Mouse (Mus musculus) ES-E14 (cell line): ENCODE measurements around the gene Oard1.

Source experiments
- CHD2 ChIP-seq: IDR thresholded peaks from 2 replicates; pipeline ENCODE4 v1.6.1; 2014; ENCODE audit warnings: mild to moderate bottlenecking, low read depth, low read length, inconsistent platforms
- HCFC1 ChIP-seq: IDR thresholded peaks from 2 replicates; pipeline ENCODE4 v1.6.1; 2012; ENCODE audit warnings: low read length, inconsistent platforms, borderline replicate concordance; ENCODE audit not compliant: insufficient read depth
- MAFK ChIP-seq: IDR thresholded peaks from 2 replicates; pipeline ENCODE4 v1.6.1; 2014; ENCODE audit warnings: mild to moderate bottlenecking, low read depth, low read length, inconsistent platforms; ENCODE audit not compliant: insufficient read depth
- ZC3H11A ChIP-seq: IDR thresholded peaks from 2 replicates; pipeline ENCODE4 v1.6.1; 2012; ENCODE audit warnings: low read depth, mild to moderate bottlenecking, inconsistent platforms, low read length, borderline replicate concordance
- ZNF384 ChIP-seq: IDR thresholded peaks from 2 replicates; pipeline ENCODE4 v1.6.1; 2012; ENCODE audit warnings: low read depth, low read length, inconsistent platforms

GRCm38 (mm10) chr17:48425823-48426612 lies 16.2 kb downstream of the Oard1 start:
- no peak for TF ChIP-seq ZNF384
- no peak for TF ChIP-seq ZC3H11A
- TF ChIP-seq CHD2 = no peak
- no peak for TF ChIP-seq HCFC1
- no peak for TF ChIP-seq MAFK
